Mouse (Mus musculus): ENCODE measurements at regions not wholly inside any gene's neighbourhood (a gene's known extent, or its start where the extent isn't known, plus 50 kb on each side); places are given as distances from the start of the nearest gene placed in this dataset.

DNA sequence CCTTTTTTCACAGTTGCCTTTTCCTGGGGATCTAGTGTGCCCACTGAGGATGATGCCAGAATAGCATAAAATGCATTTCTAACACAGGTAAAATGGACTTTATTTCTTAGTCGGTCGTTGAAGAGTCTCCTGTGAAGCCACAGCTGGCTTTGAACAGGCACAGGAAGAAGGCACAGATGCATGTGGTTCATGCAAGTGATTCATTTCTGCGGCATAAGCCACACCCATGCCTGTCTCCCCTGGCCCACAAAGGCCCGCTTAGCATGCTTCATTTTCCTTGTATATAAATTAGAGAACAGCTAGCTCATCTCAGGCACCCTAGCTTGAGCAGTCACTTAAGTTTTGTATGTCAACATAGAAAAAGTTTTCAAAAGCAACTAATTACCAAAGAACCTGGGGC, 277.6 kb downstream of the Adamts20 start:
- DNase-seq (ENCODE audit: low spot score) (no peak), ATAC-seq (replicated peaks; ENCODE audit: insufficient number of reproducible peaks, low FRiP score, low TSS enrichment, low read depth) (no peak)
- H3K9ac ChIP-seq (replicated peaks; ENCODE audit: low read length): no peak overlapping the region
- H3K9me3 ChIP-seq (replicated peaks; ENCODE audit: control insufficient read depth, low read length): no peaks in the 10 kb centered on the region
- H3K4me2 ChIP-seq (ENCODE audit: low read depth, low read length): no peak overlapping the region
- H3K36me3 ChIP-seq (replicated peaks; ENCODE audit: control insufficient read depth, insufficient read depth, low read depth, low read length): no peaks in the 10 kb centered on the region
- H3K27me3 ChIP-seq (ENCODE audit: control insufficient read depth, insufficient read depth, low read length): no peaks in the 10 kb centered on the region
- no peak overlapping the region for H3K27ac ChIP-seq (replicated peaks; ENCODE audit: low read depth, low read length)
- WGBS: 81% methylated on average over 4 of the region's 4 CpGs
- H3K4me1 ChIP-seq (ENCODE audit: control insufficient read depth, insufficient read depth, low read length): no peaks in the 10 kb centered on the region
- no peak overlapping the region for H3K4me3 ChIP-seq (ENCODE audit: low read depth, low read length)

DNA sequence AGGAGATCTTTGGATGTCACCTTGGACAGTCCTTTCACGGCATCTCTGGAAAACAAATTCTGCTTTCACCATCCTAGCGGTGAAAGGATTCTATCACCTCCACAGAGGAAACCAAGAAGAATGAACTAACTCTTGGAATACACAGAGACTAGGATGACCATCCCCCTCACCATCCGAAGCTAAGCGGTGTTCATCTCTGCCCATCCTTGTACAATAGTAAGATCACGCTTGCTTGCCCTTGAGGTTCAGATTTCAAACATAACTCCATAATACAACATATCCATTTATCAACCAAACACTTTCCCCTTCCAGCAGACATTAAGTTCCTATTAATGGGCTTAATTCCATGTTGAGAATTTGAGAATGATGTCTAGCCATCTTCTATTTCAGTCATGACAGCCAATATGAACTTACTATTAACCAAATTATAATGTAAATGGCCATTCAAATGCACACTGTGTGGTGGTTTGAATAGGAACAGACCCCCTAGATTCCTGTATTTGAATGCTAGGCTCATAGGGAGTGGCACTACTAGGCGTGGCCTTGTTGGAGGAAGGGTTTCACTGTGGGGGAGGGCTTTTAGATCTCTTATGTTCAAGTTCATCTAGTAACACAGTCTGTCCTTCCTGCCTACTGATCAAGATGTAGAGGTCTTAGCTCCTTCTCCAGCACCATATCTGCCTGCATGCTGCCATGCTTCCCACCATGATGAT, 281.4 kb downstream of the Adamts20 start:
- no peak overlapping the region for H3K9ac ChIP-seq (replicated peaks; ENCODE audit: low read length)
- ATAC-seq (replicated peaks; ENCODE audit: insufficient number of reproducible peaks, low FRiP score, low TSS enrichment, low read depth): no peak
- no peak overlapping the region for H3K27ac ChIP-seq (replicated peaks; ENCODE audit: low read depth, low read length)
- WGBS: 91% methylated on average over 6 of the region's 6 CpGs
- H3K36me3 ChIP-seq (replicated peaks; ENCODE audit: control insufficient read depth, insufficient read depth, low read depth, low read length): no peaks in the 10 kb centered on the region
- no peaks in the 10 kb centered on the region for H3K4me1 ChIP-seq (ENCODE audit: control insufficient read depth, insufficient read depth, low read length)
- H3K4me2 ChIP-seq (ENCODE audit: low read depth, low read length): no peak overlapping the region
- no peak for DNase-seq (ENCODE audit: low spot score)
- no peaks in the 10 kb centered on the region for H3K9me3 ChIP-seq (replicated peaks; ENCODE audit: control insufficient read depth, low read length)
- no peak overlapping the region for H3K4me3 ChIP-seq (ENCODE audit: low read depth, low read length)
- no peaks in the 10 kb centered on the region for H3K27me3 ChIP-seq (ENCODE audit: control insufficient read depth, insufficient read depth, low read length)

DNA sequence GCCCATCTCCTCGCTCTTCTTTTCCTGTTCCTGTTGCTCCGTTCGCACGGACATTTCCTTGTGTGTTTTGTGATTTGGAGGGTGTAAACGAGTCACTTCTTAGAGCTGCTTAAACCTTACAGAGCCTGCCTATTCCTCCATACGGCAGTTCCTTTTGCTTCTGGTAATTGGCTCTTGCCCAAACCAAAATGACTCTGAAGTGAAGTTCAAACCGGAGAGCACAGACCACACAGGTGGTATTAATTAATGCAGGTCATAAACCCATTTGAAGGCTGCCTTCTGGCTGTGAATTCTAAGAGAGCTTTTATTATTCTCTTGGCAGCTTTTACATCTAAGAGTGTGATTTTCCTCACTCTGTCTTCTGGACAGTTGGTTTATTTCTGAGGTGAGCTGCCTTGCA, 291.1 kb downstream of the Adamts20 start:
- no peaks in the 10 kb centered on the region for H3K36me3 ChIP-seq (replicated peaks; ENCODE audit: control insufficient read depth, insufficient read depth, low read depth, low read length)
- H3K27ac ChIP-seq (replicated peaks; ENCODE audit: low read depth, low read length): no peak overlapping the region
- no peak overlapping the region for H3K9ac ChIP-seq (replicated peaks; ENCODE audit: low read length)
- ATAC-seq (replicated peaks; ENCODE audit: insufficient number of reproducible peaks, low FRiP score, low TSS enrichment, low read depth) (no peak), DNase-seq (ENCODE audit: low spot score) (peak; percentile 40)
- no peak overlapping the region for H3K4me2 ChIP-seq (ENCODE audit: low read depth, low read length)
- WGBS: 67% methylated on average over 7 of the region's 7 CpGs
- H3K27me3 ChIP-seq (ENCODE audit: control insufficient read depth, insufficient read depth, low read length): no peaks in the 10 kb centered on the region
- no peaks in the 10 kb centered on the region for H3K4me1 ChIP-seq (ENCODE audit: control insufficient read depth, insufficient read depth, low read length)
- H3K4me3 ChIP-seq (ENCODE audit: low read depth, low read length): no peak overlapping the region
- H3K9me3 ChIP-seq (replicated peaks; ENCODE audit: control insufficient read depth, low read length): no peaks in the 10 kb centered on the region

DNA sequence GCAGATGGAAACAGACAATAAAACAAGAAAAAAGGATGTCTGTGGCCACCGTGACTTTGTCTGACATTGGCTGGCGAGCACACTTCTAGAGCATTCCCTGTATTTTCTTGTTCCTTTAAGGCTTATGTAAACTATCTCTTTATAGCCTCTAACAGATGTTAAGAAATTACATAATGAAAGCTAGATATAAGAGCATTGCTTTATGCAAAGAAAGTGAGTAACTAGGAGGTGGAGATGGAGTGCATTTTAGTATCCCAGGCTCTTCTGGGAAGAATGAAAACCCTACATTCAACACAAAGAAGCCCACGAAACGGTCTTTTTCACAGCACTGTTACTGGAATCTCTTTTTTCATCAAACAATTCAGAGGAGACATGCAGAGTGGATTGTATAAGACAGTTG, 304.4 kb downstream of the Adamts20 start:
- H3K4me1 ChIP-seq (ENCODE audit: control insufficient read depth, insufficient read depth, low read length): no peaks in the 10 kb centered on the region
- H3K9ac ChIP-seq (replicated peaks; ENCODE audit: low read length): no peak overlapping the region
- WGBS: 91% methylated on average over 4 of the region's 4 CpGs
- H3K27me3 ChIP-seq (ENCODE audit: control insufficient read depth, insufficient read depth, low read length): no peaks in the 10 kb centered on the region
- DNase-seq (ENCODE audit: low spot score) (no peak), ATAC-seq (replicated peaks; ENCODE audit: insufficient number of reproducible peaks, low FRiP score, low TSS enrichment, low read depth) (no peak)
- no peak overlapping the region for H3K27ac ChIP-seq (replicated peaks; ENCODE audit: low read depth, low read length)
- H3K9me3 ChIP-seq (replicated peaks; ENCODE audit: control insufficient read depth, low read length): no peaks in the 10 kb centered on the region
- H3K4me3 ChIP-seq (ENCODE audit: low read depth, low read length): no peak overlapping the region
- H3K36me3 ChIP-seq (replicated peaks; ENCODE audit: control insufficient read depth, insufficient read depth, low read depth, low read length): no peaks in the 10 kb centered on the region
- no peak overlapping the region for H3K4me2 ChIP-seq (ENCODE audit: low read depth, low read length)

DNA sequence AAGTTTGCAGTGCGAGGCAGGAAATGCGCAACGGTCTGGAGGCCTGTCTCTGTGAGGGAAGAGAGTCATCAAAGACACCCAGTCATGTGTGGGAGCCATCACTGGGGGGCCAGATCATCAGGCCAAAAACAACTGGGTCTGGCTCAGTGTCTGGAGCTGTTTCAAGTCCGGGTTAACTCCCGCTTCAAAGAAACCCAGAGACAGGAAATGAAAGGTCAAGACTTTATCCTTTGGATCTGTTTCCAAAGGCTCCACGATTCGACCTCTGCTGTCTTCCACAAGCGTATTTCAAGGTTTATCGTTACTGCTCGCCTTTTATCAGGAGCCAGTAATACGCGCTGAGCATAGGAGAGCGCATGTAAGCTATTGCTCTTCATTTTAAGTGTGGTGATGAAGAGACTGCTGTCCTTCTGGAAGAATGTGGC, 325.7 kb downstream of the Adamts20 start:
- no peak overlapping the region for H3K27ac ChIP-seq (replicated peaks; ENCODE audit: low read depth, low read length)
- H3K4me1 ChIP-seq (ENCODE audit: control insufficient read depth, insufficient read depth, low read length): no peaks in the 10 kb centered on the region
- WGBS: 23% methylated on average over 13 of the region's 13 CpGs
- no peaks in the 10 kb centered on the region for H3K27me3 ChIP-seq (ENCODE audit: control insufficient read depth, insufficient read depth, low read length)
- H3K4me3 ChIP-seq (ENCODE audit: low read depth, low read length): no peak overlapping the region
- H3K36me3 ChIP-seq (replicated peaks; ENCODE audit: control insufficient read depth, insufficient read depth, low read depth, low read length): no peaks in the 10 kb centered on the region
- DNase-seq (ENCODE audit: low spot score) (peak; percentile 34), ATAC-seq (replicated peaks; ENCODE audit: insufficient number of reproducible peaks, low FRiP score, low TSS enrichment, low read depth) (no peak)
- no peaks in the 10 kb centered on the region for H3K9me3 ChIP-seq (replicated peaks; ENCODE audit: control insufficient read depth, low read length)
- no peak overlapping the region for H3K4me2 ChIP-seq (ENCODE audit: low read depth, low read length)
- H3K9ac ChIP-seq (replicated peaks; ENCODE audit: low read length): no peak overlapping the region

DNA sequence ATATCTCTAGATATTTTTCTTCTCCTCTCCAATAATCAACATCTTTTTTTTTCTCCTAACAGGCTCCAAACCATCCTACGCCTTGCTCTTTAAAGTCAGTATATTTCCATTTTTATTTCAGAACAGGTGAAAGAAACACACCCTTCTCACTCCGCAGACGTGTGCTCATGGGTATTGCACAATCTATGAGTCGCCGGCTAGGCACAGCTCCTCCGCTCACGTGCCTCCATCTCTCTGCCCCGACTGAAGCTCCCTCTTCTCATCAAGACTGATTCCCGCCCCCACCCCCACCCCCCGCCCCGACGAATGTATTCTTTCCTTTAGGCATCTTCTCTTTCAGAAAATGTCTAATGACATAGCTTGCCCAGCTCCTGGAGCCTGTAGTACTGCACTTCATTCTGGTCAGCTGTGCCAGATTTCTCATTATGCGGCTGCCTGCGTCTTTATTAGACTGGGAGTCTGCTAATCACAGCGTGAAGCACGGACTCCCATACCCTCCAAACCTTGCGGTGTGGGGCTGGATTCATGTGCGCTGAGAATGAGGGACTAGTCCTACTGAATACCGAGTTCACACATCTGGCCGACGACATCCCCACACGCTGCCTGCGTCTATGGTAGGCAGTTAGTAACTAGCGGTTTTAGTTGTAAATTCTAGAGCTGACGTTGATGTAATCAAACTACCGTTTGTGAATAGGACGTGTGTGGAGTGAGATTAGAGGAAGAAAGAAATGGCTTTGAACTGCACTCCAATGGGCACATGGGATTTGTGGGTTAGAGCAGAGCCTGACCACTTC, 327.9 kb downstream of the Adamts20 start:
- Histone ChIP-seq H3K4me1 (ENCODE audit: control insufficient read depth, insufficient read depth, low read length) (no peaks in the 10 kb centered on the region), H3K36me3 (replicated peaks; ENCODE audit: control insufficient read depth, insufficient read depth, low read depth, low read length) (no peaks in the 10 kb centered on the region), H3K9me3 (replicated peaks; ENCODE audit: control insufficient read depth, low read length) (no peaks in the 10 kb centered on the region), H3K4me2 (ENCODE audit: low read depth, low read length) (no peak overlapping the region), H3K9ac (replicated peaks; ENCODE audit: low read length) (no peak overlapping the region), H3K27ac (replicated peaks; ENCODE audit: low read depth, low read length) (no peak overlapping the region), H3K27me3 (ENCODE audit: control insufficient read depth, insufficient read depth, low read length) (no peaks in the 10 kb centered on the region), H3K4me3 (ENCODE audit: low read depth, low read length) (no peak overlapping the region)
- DNase-seq (ENCODE audit: low spot score) (no peak), ATAC-seq (replicated peaks; ENCODE audit: insufficient number of reproducible peaks, low FRiP score, low TSS enrichment, low read depth) (no peak)
- WGBS: 78% methylated on average over 27 of the region's 27 CpGs

DNA sequence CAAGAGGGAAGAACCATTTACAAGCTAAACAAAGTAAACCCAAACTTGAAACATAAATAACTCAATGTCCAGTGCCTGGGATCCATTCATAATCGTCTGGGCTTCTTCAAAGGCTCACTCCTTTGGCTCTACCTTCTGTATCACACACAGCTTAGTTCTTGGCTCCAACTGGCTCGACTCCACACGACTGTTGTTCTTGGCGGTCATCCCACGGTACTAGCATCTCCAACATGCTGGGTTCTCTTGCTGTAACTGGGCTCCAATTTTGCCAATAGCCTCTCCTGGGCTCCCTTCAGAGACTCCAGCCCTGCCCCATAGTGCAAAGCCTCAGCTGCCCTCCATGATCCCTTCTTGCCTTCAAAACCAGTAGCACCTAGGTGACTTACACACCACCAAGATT, 352.4 kb downstream of the Adamts20 start:
- DNase-seq (ENCODE audit: low spot score) (no peak), ATAC-seq (replicated peaks; ENCODE audit: insufficient number of reproducible peaks, low FRiP score, low TSS enrichment, low read depth) (no peak)
- Histone ChIP-seq H3K9me3 (replicated peaks; ENCODE audit: control insufficient read depth, low read length) (no peaks in the 10 kb centered on the region), H3K27me3 (ENCODE audit: control insufficient read depth, insufficient read depth, low read length) (no peaks in the 10 kb centered on the region), H3K4me2 (ENCODE audit: low read depth, low read length) (no peak overlapping the region), H3K4me3 (ENCODE audit: low read depth, low read length) (no peak overlapping the region), H3K27ac (replicated peaks; ENCODE audit: low read depth, low read length) (no peak overlapping the region), H3K9ac (replicated peaks; ENCODE audit: low read length) (no peak overlapping the region), H3K4me1 (ENCODE audit: control insufficient read depth, insufficient read depth, low read length) (no peaks in the 10 kb centered on the region), H3K36me3 (replicated peaks; ENCODE audit: control insufficient read depth, insufficient read depth, low read depth, low read length) (no peaks in the 10 kb centered on the region)
- 88% methylated on average over 5 of the region's 5 CpGs for WGBS

DNA sequence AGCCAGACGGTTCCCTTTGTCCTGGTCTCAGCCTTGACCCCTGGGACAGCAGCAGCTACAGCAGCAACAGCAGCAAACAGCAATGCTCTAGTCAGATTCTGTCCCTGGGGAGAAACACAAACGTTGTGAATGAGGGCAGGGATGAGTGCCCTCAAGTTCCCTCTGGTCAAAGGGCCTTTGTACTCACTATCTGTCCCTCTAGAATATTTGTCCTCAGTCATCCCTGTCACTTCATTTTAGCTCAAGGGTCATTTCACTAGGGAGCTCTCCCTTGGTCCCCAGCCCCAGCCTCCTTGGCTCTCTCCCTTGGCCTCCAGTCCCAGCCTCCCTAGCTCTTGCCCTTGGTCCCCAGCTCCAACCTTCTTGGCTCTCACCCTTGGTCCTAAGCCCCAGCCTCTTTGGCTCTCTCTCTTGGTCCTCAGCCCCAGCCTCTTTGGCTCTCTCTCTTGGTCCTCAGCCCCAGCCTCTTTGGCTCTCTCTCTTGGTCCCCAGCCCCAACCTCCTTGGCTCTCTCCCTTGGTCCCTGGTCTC, 358.0 kb downstream of the Adamts20 start:
- H3K4me1 ChIP-seq (ENCODE audit: control insufficient read depth, insufficient read depth, low read length): no peaks in the 10 kb centered on the region
- H3K27ac ChIP-seq (replicated peaks; ENCODE audit: low read depth, low read length): no peak overlapping the region
- H3K36me3 ChIP-seq (replicated peaks; ENCODE audit: control insufficient read depth, insufficient read depth, low read depth, low read length): no peaks in the 10 kb centered on the region
- H3K9me3 ChIP-seq (replicated peaks; ENCODE audit: control insufficient read depth, low read length): no peaks in the 10 kb centered on the region
- no peak overlapping the region for H3K9ac ChIP-seq (replicated peaks; ENCODE audit: low read length)
- no peak overlapping the region for H3K4me2 ChIP-seq (ENCODE audit: low read depth, low read length)
- H3K4me3 ChIP-seq (ENCODE audit: low read depth, low read length): no peak overlapping the region
- ATAC-seq (replicated peaks; ENCODE audit: insufficient number of reproducible peaks, low FRiP score, low TSS enrichment, low read depth): no peak
- no peak for DNase-seq (ENCODE audit: low spot score)
- WGBS: 16% methylated on average over 2 of the region's 2 CpGs
- no peaks in the 10 kb centered on the region for H3K27me3 ChIP-seq (ENCODE audit: control insufficient read depth, insufficient read depth, low read length)
